Mouse (Mus musculus) mouse embryonic stem cell (cell line): ENCODE measurements around the gene Rtn4rl1.

Source experiments
- in situ Hi-C, 2 experiments: fragments of 300-500 bp; cut with MboI; formaldehyde crosslinking; loops; 1 replicate in 1 of 2; 3 replicates in 1 of 2; pipeline ENCODE4 v1.14.3; 2019 to 2020; ENCODE audit warnings: low sequenced_read_pairs in 2 of 2, low pct_unique_long_range_greater_than_20kb in 1 of 2, mixed read lengths in 1 of 2; ENCODE audit not compliant: unreplicated experiment in 1 of 2

Rtn4rl1 gene

DNA sequence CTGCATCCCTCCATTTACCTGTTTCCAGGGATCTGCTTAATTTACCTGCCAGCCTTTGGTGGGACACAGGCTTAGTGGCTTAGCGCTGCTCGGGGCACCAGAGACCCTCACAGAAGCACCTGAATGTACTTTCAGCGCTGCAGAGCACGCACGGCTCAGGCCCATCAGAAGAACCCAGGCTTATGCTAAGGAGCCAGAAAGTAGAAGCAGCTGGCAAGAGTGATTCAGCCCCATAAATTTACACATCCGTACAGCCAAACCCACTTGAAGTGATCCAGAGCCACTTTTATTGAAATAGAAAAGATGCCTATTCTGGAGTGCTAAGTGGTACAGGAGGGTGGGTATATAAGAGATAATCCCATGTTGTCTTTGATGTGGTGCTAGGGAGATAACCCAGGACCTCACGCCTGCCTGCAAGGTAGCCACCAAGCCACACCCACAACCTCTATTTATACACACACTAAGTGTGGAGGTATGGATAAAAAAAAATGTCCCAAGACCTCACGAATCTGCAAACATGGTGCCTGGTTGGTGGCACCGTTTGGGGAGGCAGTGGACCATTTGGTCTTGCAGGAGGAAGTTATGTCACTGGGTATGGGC is 102.9 kb downstream of the Rtn4rl1 start:
- in situ Hi-C loops, result no loop called here

DNA sequence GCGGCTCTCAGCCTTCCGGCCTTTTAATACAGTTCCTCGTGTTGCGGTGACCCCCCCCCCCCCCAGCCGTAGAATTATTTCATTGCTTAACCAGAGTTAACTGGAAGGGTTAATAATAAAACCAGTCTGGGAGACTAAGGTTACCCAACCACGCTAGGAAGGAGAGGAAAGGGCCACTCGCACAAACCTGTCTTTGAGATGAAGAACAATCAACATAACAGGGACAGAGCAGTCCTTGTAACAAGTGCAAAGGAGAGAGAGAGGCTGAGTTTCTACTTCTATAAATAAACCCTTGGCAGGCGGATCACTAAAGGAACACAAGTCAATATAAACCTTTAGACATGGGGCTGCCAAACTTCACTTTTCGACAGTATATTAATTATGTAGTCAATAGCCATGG is 104.0 kb downstream of the Rtn4rl1 start:
- in situ Hi-C loops, result no loop called here

DNA sequence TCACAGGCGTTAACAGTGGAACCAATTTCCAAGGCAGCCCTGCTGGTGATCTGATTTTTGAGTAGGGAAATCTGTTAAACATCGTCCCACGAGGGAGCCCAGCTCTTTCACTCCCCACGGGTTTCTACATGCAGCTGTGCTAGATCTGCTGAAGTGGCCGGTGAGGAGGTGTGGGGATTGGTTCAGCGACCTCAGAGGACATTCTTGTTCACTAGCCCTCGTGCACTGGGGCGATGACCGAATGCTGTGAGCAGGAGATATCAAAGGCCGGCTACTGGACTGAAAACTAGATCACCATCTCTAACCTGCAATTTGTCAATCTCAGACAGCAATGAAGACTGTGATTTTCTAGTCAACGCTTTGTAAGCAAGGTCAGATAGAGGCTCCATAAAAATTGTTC is 104.9 kb downstream of the Rtn4rl1 start:
- in situ Hi-C loops, result no loop called here

DNA sequence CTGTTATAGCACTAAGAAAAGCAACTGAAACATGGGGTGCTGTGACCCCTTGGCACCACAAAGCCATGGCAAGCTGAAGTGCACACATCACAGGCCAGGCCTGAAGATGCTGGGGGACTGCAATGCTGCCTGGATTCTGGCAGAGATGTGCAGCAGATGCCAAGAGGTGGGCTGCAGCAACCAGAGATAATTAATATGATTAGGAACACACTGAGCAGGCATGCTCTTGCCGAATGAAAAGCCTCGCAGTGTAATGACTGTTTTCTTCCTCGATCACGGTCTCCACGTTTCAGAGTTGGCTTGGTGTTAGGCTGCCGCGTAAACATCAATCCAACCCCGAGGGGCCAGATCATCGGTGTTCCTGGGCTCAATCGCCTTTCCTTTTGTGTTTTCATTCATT is 106.2 kb downstream of the Rtn4rl1 start:
- in situ Hi-C loops, result no loop called here

DNA sequence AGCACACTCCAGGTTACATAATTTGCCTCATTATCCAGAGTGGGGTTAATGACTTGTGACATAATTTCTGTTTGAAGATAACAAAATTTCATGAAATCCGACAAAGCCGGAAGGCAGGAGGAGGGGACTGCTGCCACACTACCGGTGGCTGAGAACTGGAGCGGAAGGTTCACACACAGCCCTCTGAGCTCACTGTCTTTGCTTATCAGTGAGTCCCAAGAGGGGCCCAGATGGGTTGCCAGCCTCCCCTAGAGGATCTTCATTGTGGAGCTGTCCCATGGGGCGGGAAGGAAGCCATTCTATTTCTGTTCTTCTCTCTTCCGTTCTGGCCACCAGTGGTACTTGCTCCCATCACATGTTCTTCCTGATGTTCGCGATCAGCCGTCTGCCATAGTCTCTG is 107.4 kb downstream of the Rtn4rl1 start:
- in situ Hi-C loops, result no loop called here

DNA sequence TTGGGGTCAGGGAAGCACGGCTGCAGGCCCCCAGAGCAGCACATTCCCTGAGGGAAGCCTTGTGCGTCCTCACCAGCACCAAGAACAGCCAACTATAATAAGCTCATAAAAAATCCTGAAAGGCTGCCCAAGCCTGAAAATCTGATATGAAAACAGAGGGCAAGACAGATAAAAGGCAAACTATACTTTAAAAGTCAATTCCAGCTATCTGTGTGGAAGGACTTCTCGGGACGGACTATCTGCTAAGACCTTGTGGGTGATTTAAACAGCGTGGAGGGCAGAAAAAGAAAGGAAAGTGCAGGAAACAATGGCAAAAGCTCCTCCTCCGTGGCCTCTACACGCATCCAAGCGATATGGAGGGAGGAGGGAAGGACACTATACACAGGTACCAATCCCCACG is 111.2 kb downstream of the Rtn4rl1 start:
- in situ Hi-C loops, result no loop called here

DNA sequence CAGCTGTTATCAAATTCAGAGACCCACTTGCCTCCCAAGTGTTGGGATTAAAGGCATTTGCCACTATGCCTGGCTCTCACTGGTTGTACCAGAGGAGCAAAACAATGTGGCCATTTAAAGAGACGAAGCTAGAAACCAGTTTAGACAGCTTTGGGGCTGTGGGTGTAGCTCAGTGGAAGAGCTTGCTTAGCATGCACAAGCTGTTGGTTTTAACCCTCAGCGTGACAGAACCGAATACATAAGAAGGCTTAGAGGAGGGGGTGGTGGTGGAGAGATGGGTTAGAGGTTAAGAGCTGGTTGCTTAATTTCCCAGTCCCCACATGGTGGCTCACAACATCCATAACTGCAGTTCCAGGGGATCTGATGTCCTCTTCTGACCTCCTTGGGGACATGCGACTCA is 115.1 kb downstream of the Rtn4rl1 start:
- in situ Hi-C loops, result no loop called here

DNA sequence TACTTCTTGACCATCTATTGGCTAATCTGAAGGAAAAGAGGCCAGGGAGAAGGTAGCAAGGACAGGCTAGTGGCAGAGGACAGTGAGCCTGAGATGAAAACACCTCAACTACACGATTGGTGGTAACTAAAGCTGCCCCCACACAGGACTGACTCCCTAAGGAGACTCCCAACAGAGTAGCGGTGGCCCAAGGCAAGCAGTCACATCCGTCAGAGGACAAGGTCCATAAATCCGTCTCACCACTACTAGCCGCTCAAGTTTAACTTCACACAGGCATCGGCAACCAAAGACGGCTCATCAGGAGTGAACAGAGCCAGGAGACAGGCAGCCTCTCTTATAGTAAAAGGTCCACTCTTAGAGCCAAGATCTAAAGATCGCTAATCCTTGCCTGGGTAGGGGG is 117.2 kb downstream of the Rtn4rl1 start:
- in situ Hi-C loops, result no loop called here

DNA sequence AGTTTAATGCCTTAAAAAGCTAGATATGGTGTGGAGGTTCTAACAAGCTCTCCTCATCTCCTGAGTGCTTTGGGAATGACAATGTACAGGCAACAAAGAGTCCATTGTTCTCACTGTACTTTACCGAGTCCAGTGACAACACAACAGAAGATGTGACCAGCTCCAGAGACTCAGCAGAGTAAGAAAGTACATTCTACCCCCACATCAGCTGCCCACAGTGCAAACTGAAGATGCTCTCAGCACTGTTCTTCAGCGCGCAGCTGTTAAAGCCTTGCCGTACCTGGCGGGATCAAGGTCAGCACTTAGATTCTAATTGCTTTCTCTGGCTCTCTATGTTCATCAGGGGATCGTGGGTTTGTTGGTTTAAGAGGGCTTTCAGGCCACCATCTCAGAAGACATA is 118.2 kb downstream of the Rtn4rl1 start:
- in situ Hi-C loops, result no loop called here

DNA sequence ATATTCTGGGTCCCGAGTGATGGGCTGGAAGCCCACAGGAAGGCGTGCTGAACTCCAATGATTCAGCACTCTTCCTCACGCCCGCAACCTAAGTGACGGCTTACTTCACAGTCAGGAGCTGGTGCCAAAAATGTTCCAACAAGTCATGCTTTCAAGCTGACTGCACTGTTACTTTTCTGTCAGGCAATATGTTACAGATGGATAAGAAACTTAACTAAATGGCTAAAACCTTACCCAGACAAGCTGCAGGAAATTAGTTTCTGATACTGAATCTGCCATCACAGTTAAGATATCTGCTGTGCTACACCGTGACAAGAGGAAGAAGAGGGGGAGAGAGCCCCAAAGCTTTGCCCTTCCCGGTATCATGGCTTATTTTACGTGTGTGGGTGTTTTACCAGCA is 120.3 kb downstream of the Rtn4rl1 start:
- in situ Hi-C loops, result no loop called here
